Mouse (Mus musculus) heart, adult 2 months (tissue): ENCODE measurements at regions not wholly inside any gene's neighbourhood (a gene's known extent, or its start where the extent isn't known, plus 50 kb on each side); places are given as distances from the start of the nearest gene placed in this dataset.

Source experiments
- CTCF ChIP-seq: fragments of 200-600 bp; IDR thresholded peaks from 2 replicates; pipeline ENCODE4 v1.8.1; 2022; ENCODE audit warnings: antibody characterized with exemption, mild to moderate bottlenecking, moderate library complexity
- POLR2A ChIP-seq: fragments of 200-500 bp; IDR thresholded peaks from 2 replicates; pipeline ENCODE4 v1.6.1; 2011; ENCODE audit warnings: mild to moderate bottlenecking, low read depth, low read length, control low read depth; ENCODE audit not compliant: insufficient read depth

DNA sequence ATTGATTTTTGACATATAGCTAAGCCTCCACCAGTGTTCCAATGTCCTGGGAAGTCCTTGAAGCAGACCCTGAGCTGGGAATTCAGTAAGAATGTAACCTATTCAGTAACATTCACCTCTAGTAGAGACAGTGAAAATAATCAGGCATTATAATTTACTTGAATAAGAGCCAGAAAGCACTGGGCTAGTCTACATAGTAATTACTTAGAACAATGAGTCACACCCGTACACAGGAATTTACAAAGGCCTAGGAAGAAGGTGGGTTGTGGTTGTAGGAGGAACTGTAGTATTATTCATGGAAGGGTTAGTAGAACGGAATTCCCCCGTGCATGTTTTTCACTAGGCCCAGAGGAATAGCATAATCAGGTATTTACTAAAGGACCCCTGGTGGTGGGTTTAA is 106.3 kb upstream of the Ddhd1 start:
- TF ChIP-seq CTCF (no peak), POLR2A (no peak)
